Mouse (Mus musculus) NIH3T3 (cell line): Measurements from ENCODE around the gene Mynn.
"Not testable (repeated sequence)": the region's sequence is repeated elsewhere in the genome, so short reads cannot be mapped to it uniquely, and the experiment has no call there.

Experiments used
- DNase-seq: peaks from one replicate; pipeline ENCODE4 v3.0.0-alpha.2; 2012; ENCODE audit warnings: low read depth

Gene Mynn

DNA sequence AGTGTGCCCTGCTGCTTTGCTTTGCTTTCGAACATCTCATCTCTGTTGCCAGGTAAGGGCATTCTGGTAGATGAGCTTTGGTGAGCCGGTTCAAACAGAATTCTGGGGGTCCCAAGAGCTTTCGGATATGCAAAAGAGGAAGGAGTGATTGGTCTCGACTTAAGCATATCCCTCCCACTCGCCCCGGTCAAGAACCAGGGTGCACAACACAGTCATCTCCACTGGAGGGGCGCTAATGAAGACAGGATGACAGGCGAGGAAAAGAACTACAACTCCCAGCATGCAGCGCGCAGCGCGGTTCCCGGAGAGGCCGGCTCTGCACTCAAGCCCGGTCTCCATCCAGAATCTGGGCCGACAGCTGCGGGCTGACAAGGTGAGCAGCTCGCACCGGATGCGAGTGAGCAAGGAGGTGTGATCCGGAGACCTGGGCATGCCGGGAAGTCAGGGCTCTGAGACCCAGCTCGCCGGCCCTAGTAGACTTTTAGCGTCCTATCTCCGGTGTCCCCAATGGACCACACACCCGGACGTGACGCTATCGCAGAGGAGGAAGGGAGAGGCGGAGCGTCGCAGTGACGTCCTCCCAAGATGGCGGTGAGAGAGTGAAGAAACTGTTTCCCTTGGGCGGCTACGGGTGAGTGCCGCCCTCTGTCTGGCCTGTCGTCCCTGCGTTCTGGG is at the start of gene Mynn:
Gene Mynn (plus strand): TSS at position 1 of the 675 bp plus-strand sequence.
- peak; percentile 96 for DNase-seq

DNA sequence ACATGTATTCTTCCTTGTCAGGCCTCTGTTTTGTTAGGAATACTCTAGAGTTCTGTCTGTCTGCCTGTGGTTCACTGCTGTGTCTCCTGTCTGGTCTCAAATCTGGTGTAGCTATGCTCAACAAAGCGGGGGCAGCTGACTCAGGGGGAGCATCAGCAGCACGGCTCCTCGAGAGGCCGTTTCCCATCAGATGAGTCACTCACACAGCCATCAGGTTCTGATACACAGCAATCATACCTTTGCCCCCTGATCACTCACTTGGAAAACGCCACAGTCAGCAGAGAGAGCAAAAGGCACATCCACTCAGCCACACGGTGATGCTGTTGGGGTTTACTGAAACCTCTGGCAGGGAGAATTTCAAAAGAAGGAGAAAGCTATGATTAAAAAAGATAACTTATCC is 48.1 kb upstream of the Mynn start:
- DNase-seq: peak; percentile 11

- peak; percentile 66 for DNase-seq
These were observed 41.1 kb upstream of the Mynn start for GRCm38 (mm10) chr3:30560677-30561314.

DNA sequence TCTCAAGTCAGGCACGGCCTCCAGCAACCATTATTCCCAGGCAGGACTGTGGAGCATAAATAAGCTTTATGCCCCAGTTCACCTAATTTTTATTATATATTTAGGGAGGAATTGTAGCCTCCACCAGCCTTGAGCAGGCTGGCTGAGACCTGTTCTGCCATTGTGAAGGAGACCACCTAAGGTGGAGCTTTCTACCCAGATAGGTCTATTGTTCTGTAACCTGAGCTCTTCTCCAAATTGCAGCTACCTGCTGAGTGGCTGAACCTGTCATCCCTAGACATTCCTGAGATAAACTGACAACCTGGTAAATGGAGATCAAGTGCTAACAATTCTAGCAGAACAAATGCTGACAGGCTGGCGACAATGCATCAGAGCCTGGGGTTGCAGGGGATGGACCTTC is 35.5 kb upstream of the Mynn start:
- DNase-seq: not testable (repeated sequence)

DNA sequence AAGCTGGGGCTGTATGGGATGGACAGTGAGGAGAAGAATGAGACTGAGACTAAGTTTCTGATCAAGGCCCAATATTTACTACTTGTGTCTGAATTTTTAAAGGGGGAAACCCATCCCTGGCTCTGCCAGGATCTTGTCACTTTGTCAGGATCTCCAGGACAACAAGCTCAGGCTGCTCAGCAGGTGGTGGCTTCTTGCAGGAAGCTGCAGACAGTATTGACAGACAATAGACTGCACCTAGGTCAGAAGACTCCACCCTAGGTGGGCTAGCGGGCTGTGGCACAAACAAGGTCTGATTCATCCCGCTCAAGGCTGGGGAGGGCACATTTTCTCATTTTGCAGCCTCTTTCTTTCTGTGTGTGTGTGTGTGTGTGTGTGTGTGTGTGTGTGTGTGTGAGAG is 28.3 kb upstream of the Mynn start:
- DNase-seq: no peak

GRCm38 (mm10) chr3:30588865-30589264 is 13.0 kb upstream of the Mynn start:
- no peak for DNase-seq

GRCm38 (mm10) chr3:30592418-30592853 is 9.4 kb upstream of the Mynn start:
- peak; percentile 84 for DNase-seq

GRCm38 (mm10) chr3:30593719-30594485 is 8.0 kb upstream of the Mynn start:
- DNase-seq: peak; percentile 54

DNA sequence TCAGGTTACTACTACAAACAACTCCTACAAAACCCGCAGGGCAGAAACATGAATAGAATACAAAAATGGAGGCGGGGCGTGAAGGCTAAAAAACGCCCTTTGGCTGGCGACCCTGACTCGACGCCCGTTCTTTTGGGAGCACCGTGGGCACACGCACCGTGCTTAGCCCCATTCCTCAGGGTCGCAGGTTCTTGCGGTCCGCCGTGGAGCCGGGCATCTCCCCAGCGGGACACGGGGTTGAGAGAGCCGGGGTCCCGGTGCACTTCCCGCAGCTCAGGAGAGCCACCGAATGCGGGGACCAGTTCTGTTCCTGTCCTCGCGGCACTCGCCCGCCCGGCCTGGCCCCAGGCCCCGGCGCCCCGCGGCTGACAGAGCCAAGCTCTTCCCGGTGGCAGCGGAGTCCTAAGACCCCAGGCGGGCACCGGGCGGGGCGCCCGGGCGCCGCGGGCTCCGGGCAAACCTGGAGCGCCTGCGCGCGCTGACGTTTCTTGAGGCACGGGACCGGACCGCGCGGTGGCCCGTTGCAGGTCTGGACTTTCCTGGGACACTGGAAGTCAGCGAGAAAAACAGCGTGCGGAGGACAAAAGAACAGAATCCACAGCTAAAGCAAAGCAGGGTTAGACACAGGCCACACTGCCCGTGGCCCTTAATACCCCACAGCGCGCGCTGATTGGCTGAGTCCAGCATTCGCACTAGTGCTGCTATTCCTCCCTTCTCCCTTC is 6.6 kb upstream of the Mynn start:
- DNase-seq: peak; percentile 71

GRCm38 (mm10) chr3:30597271-30597670 is 4.6 kb upstream of the Mynn start:
- no peak for DNase-seq

DNA sequence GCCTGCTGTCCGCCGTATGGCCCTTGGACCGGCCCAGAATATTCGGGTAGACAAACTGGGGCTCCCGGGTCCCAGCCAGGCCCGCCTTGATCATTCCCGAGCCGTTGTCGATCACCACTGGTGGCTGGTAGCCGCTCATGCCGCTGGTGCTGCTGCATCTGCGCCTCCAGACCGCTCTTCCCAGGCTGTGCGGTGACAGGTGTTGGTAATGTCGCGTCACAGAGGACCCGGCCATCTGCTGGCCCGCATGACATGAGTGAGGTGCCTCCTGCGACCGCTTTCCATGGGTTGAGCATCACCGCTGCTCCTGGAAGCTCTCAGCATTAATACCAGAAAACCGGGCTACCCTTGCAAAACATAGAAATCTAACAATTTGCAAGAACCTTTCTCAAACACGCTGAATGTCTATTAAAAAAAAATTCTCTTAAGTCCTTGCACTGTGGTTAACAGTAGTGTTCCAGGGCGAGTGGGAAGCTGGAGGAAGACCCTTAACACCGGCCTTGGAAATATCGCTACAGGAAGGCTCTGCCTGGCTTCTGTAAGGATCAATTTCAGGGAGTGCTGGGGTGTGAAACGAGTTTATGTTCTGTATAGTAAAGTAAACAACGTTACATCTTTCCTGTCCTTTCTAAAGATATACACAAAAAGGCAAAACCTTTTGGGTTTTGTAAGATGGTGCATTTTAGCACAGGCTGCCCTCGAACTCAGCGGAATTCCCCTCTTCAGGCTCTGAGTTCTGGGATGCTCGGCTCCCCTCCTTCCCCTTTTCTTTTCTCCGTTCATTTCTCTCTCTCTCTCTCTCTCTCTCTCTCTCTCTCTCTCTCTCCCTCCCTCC is 1.9 kb upstream of the Mynn start, which contains the start of gene Actrt3:
Gene Actrt3 (minus strand): TSS at position 229 of the 835 bp plus-strand sequence.
- peak; percentile 65 for DNase-seq

- DNase-seq: peak; percentile 66
These were observed 1.1 kb upstream of the Mynn start for GRCm38 (mm10) chr3:30600717-30601116.

DNA sequence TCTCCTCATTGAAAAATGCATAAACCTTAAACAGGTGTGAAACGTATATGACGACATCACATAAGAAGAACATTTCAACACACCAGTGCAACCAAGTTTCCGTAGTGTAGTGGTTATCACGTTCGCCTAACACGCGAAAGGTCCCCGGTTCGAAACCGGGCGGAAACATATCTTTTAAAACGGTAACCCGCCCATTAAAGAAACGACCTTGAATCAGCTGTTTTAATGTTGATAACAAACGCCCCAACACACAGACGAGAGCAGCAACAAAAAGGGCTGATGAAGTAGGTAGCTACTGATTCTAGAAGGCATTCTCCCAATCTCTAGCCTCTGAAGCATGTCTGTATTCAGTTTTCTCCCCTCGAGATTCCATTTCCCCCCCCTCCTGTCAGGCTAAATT is 690 bp upstream of the Mynn start:
- peak; percentile 93 for DNase-seq

DNA sequence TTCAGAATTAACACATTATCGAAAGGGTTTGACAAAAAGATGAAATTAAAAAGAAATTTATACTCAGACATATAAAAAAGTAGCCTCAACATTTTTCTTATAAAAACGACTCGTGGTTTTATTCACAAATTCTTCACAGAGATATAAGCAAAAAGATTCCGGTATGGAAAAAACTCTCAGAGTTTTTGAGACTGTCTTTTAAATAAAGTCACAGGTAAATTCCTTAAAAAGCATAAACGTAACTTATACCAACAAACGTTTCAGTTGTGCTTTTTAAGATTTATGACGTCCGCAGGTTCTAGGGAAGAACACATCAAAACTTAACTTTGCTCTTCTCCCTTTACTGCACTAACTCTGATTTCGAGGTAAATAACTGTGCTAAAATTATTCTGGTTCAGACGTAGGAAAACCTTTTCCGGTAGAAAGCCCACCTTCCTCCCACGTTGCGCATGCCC is 228 bp upstream of the Mynn start:
- DNase-seq: no peak

DNA sequence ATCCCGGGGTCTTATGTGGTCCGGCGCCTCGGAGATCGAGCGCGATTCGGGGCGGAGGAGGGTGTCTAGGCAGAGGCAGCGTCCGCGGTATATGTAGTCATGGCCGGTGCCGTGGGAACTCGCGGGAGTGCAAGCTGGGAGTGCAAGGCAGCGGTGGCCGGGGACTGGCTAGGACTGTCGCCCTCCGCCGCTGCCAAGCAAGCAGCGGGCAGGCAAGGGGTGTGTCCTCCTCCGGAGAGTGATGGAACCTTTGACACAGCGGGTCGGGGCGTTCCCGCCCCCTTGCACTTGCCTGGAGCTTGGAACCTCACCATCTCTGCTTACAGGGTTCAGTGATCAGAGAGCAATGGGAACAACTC is 854 bp downstream of the Mynn start:
- DNase-seq: no peak

- no peak for DNase-seq
These were observed 1.4 kb downstream of the Mynn start for GRCm38 (mm10) chr3:30603256-30603655.

GRCm38 (mm10) chr3:30608999-30609398 is 7.1 kb downstream of the Mynn start:
- no peak for DNase-seq

DNA sequence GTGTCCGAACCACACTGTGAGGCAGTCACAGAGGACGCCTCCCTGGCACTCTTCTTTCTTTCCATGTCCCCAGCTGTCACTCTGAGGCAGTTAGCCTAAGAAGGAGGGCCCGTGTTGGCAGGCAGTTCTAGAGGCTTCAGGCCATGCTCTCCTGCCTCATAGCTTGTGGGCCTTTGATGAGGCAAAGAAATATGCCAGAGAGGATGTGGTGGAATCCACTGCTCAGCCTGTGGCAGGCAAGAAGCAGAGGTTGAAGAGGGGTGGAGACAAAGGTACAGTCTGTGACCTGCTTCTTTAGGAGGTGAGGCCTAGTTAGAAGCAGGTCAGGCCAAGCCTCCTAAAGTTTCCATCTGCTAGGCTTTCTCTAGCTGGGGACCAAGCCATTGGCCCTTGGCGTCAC is 9.1 kb downstream of the Mynn start:
- DNase-seq: no peak

DNA sequence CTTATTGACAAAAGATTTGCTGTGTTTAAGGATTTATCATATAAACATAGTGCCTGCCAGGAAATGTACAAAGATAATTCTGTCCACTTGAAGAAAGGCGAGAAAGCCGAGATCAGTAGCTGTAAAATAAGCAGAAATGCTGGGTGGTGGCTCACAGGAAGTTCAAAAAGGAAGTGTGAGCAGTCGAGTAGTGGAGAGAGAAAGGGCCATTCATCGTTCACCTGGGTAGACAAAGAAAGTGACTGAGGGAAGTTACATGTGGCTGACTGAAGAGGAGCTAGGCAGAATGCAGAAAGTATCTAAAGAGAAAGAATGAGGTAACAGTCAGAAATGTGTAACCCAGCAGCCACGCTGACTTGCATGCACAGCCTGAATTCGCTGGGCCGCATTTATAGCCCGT is 18.3 kb downstream of the Mynn start:
- no peak for DNase-seq

DNA sequence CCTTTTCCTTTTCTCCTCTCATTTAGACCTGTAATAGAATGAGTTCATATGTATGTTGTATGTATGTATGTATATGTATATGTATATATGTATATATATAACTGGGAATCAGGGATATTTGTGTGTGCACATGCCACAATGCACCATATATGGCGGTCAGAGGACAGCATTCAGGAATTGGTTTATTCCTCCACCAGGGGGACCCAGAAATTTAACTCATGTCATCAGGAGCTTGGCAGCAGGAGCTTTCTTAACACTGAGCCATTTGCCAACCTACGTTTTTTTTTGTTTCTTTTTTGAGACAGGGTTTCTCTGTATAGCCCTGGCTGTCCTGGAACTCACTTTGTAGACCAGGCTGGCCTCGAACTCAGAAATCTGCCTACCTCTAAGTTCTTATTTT is 31.8 kb downstream of the Mynn start:
- peak; percentile 42 for DNase-seq

GRCm38 (mm10) chr3:30635629-30636028 is 33.8 kb downstream of the Mynn start:
- no peak for DNase-seq
